Comparison of ENCODE assay signal across 26 mouse cellular contexts in genomic region chr19:57143646-57144045, GRCm38 (mm10).
DNase-seq lines count a peak whose midpoint lies in the region; ATAC-seq and TF ChIP-seq lines count a peak whose summit lies in the region.
"Had no signal": no experiment of that assay in that cellular context is flagged by ENCODE, and none has a peak within 500 bp of the region (broad histone marks: within the 10 kb centered on the region; RNA-seq: fewer than 3 reads in every experiment).

No protein-coding gene starts in this region.

- H3K9me3 ChIP-seq in intestine, postnatal 0 days (ENCODE audit: control insufficient read depth): no peaks in the 10 kb centered on the region
- no peaks in the 10 kb centered on the region for H3K9me3 ChIP-seq in intestine, embryonic 15.5 days
- H3K9me3 ChIP-seq: hindbrain, embryonic 12.5 days; liver, embryonic 13.5 days had no signal

- 0 out of 2 replicates have a peak, but pooled peaks have one; percentile 36 for ATAC-seq in intestine, postnatal 0 days
- no peak for ATAC-seq in intestine, embryonic 15.5 days
- ATAC-seq: activated CD4-positive, CD25-positive, alpha-beta regulatory T cell, adult 4 months; forebrain, embryonic 14.5 days had no signal

- 22% methylated on average over 3 of the region's 3 CpGs for WGBS in heart, adult 2 months
- 49% methylated on average over 3 of the region's 3 CpGs for WGBS in intestine, postnatal 0 days
- 72% methylated on average over 3 of the region's 3 CpGs for WGBS in intestine, embryonic 15.5 days

- TF ChIP-seq CTCF in heart, adult 2 months (IDR thresholded peaks at IDR 0.05): no peak
- TF ChIP-seq CTCF in intestine, postnatal 0 days (IDR thresholded peaks at IDR 0.05; ENCODE audit: low read depth): no peak

- intact Hi-C loops in heart, adult 2 months (cut with DNase I): no loop called here

- H3K27ac ChIP-seq in heart, adult 2 months: peak overlapping the region; percentile 51; the same call in 1 of the 2 replicates
- no peak overlapping the region for H3K27ac ChIP-seq in intestine, postnatal 0 days (ENCODE audit: low read depth, low read length)
- H3K27ac ChIP-seq in intestine, embryonic 15.5 days: no peak overlapping the region
- H3K27ac ChIP-seq: embryonic facial prominence, embryonic 13.5 days; hindbrain, embryonic 12.5 days; left cerebral cortex, adult 2 months; liver, embryonic 13.5 days had no signal

- peaks cover 33% of the 10 kb centered on the region for H3K36me3 ChIP-seq in heart, adult 2 months (ENCODE audit: control insufficient read depth, insufficient read depth, low read length)
- peaks cover 5% of the 10 kb centered on the region; the same call in 1 of the 2 replicates for H3K36me3 ChIP-seq in intestine, postnatal 0 days (ENCODE audit: control insufficient read depth, insufficient read depth)
- no peaks in the 10 kb centered on the region for H3K36me3 ChIP-seq in intestine, embryonic 15.5 days
- H3K36me3 ChIP-seq: embryonic facial prominence, embryonic 13.5 days; hindbrain, embryonic 12.5 days; liver, embryonic 13.5 days had no signal

- peaks cover 11% of the 10 kb centered on the region for H3K4me1 ChIP-seq in heart, adult 2 months (ENCODE audit: control insufficient read depth, insufficient read depth, low read length)
- H3K4me1 ChIP-seq in intestine, postnatal 0 days (replicated peaks; ENCODE audit: control insufficient read depth, insufficient read depth, low read length): no peaks in the 10 kb centered on the region
- H3K4me1 ChIP-seq in intestine, embryonic 15.5 days (replicated peaks): no peaks in the 10 kb centered on the region
- H3K4me1 ChIP-seq: hindbrain, embryonic 12.5 days; liver, embryonic 13.5 days; megakaryocyte, embryonic 14.5 days had no signal

- no peak overlapping the region for H3K4me2 ChIP-seq in intestine, postnatal 0 days (replicated peaks; ENCODE audit: low read depth)
- H3K4me2 ChIP-seq in intestine, embryonic 15.5 days (replicated peaks): no peak overlapping the region
- H3K4me2 ChIP-seq: embryonic facial prominence, embryonic 13.5 days; hindbrain, embryonic 12.5 days; liver, embryonic 13.5 days had no signal

- TF ChIP-seq POLR2A in heart, adult 2 months (IDR thresholded peaks at IDR 0.05; ENCODE audit: insufficient read depth, low read depth, low read length): no peak

- no peak overlapping the region for H3K4me3 ChIP-seq in heart, adult 2 months
- no peak overlapping the region for H3K4me3 ChIP-seq in intestine, postnatal 0 days (ENCODE audit: low read depth, low read length)
- no peak overlapping the region for H3K4me3 ChIP-seq in intestine, embryonic 15.5 days (replicated peaks)
- H3K4me3 ChIP-seq: embryonic facial prominence, embryonic 13.5 days; erythroblast, embryonic 14.5 days; hindbrain, embryonic 12.5 days; left cerebral cortex, adult 2 months; liver, embryonic 13.5 days; megakaryocyte, embryonic 14.5 days had no signal

- no peak overlapping the region for H3K9ac ChIP-seq in heart, adult 2 months (ENCODE audit: low read depth, low read length)
- no peak overlapping the region for H3K9ac ChIP-seq in intestine, postnatal 0 days (ENCODE audit: low read depth, low read length)
- no peak overlapping the region for H3K9ac ChIP-seq in intestine, embryonic 15.5 days
- H3K9ac ChIP-seq: embryonic facial prominence, embryonic 13.5 days; hindbrain, embryonic 12.5 days; liver, embryonic 13.5 days had no signal

- H3K27me3 ChIP-seq in heart, adult 2 months (ENCODE audit: control insufficient read depth, insufficient read depth, low read length): no peaks in the 10 kb centered on the region
- no peaks in the 10 kb centered on the region for H3K27me3 ChIP-seq in intestine, postnatal 0 days (replicated peaks; ENCODE audit: control insufficient read depth, insufficient read depth, low read length)
- H3K27me3 ChIP-seq in intestine, embryonic 15.5 days (replicated peaks): no peaks in the 10 kb centered on the region
- H3K27me3 ChIP-seq: embryonic facial prominence, embryonic 13.5 days; hindbrain, embryonic 12.5 days; liver, embryonic 13.5 days had no signal

- peaks cover 7% of the 10 kb centered on the region for H3K79me2 ChIP-seq in heart, adult 2 months (replicated peaks; ENCODE audit: control insufficient read depth, insufficient read depth, low read length)

- DNase-seq in heart, adult 2 months: no peak
- DNase-seq in heart, adult 8-10 months (ENCODE audit: low spot score): no peak
- peak; percentile 36 for DNase-seq in fat pad, adult 2 months (ENCODE audit: extremely low read depth, low read depth, low spot score)
- no peak for DNase-seq in urinary bladder, adult 18-20 months (ENCODE audit: low spot score in 2 of 2)
- DNase-seq in spleen, postnatal 4 days (ENCODE audit: low spot score in 2 of 2): no peak
- DNase-seq: adrenal gland, postnatal 10 days; cerebellum, adult 18-20 months; cerebellum, postnatal 36 days; embryo, embryonic 11 days; kidney, adult 18-20 months; kidney, postnatal 10 days; liver, embryonic 13.5 days; lung, adult 2 months; midbrain, embryonic 14.5 days; right cerebral cortex, postnatal 14 days; spleen, adult 18-20 months; thymus, postnatal 14 days had no signal

- 0 out of 2 replicates have a peak, but pooled peaks have one; percentile 29 for TF ChIP-seq EP300 in heart, adult 2 months (IDR thresholded peaks at IDR 0.05; ENCODE audit: insufficient read depth, low read depth, low read length)
